Mouse (Mus musculus) midbrain, postnatal 0 days (tissue): ENCODE results near the gene Ercc1. TPM values are rescaled to one million over a fixed set of nuclear protein-coding genes. Genes with fewer than 3 reads are reported as not detected.

Experiments used
- ATAC-seq: fragments of 200-750 bp; cut with Nextera tagmentation; 2 replicates; pipeline ENCODE4 v1.8.0; 2017; ENCODE audit warnings: moderate number of reproducible peaks, mild to moderate bottlenecking, moderate TSS enrichment, moderate library complexity; ENCODE audit not compliant: low FRiP score
- DNase-seq: peaks from one replicate; pipeline ENCODE4 v3.0.0-alpha.2; 2015; ENCODE audit warnings: low spot score
- H3K27ac ChIP-seq: fragments of 300-500 bp; sonication (generic); 2 replicates; pipeline ENCODE4 v1.5.1; 2014; ENCODE audit warnings: low read depth, mild to moderate bottlenecking, low read length, mixed read lengths
- H3K27me3 ChIP-seq: fragments of 300-500 bp; sonication (generic); 2 replicates; pipeline ENCODE4 v1.6.1; 2014; ENCODE audit warnings: low read length, control low read depth, mixed read lengths; ENCODE audit not compliant: insufficient read depth
- H3K36me3 ChIP-seq: fragments of 300-500 bp; sonication (generic); 2 replicates; pipeline ENCODE4 v1.6.1; 2014; ENCODE audit warnings: low read length, control low read depth, mixed read lengths; ENCODE audit not compliant: insufficient read depth
- H3K4me1 ChIP-seq: fragments of 300-500 bp; sonication (generic); 2 replicates; pipeline ENCODE4 v1.6.1; 2014; ENCODE audit warnings: mild to moderate bottlenecking, control low read depth, antibody characterized with exemption, low read length, mixed read lengths; ENCODE audit not compliant: insufficient read depth
- H3K4me2 ChIP-seq: fragments of 300-500 bp; sonication (generic); 2 replicates; pipeline ENCODE4 v1.6.1; 2014; ENCODE audit warnings: low read depth, mild to moderate bottlenecking, low read length, mixed read lengths; ENCODE audit not compliant: poor library complexity, severe bottlenecking
- H3K4me3 ChIP-seq: fragments of 300-500 bp; sonication (generic); 2 replicates; pipeline ENCODE4 v1.5.1; 2014; ENCODE audit warnings: low read depth, mild to moderate bottlenecking, low read length, moderate library complexity
- H3K9ac ChIP-seq: fragments of 300-500 bp; sonication (generic); replicated peaks from 2 replicates; pipeline ENCODE4 v1.6.1; 2014; ENCODE audit warnings: mild to moderate bottlenecking, low read length, moderate library complexity, mixed read lengths; ENCODE audit not compliant: poor library complexity, severe bottlenecking
- H3K9me3 ChIP-seq: fragments of 300-500 bp; sonication (generic); 2 replicates; pipeline ENCODE4 v1.6.1; 2016; ENCODE audit warnings: low read length, control low read depth
- CTCF ChIP-seq: IDR thresholded peaks from 2 replicates; pipeline ENCODE4 v1.5.1; 2016; ENCODE audit warnings: antibody characterized with exemption, mild to moderate bottlenecking
- WGBS: fragments of 180-500 bp; shearing (Covaris S2); extraction: QIAGEN DNeasy Blood & Tissue Kit; methylation state at CpG from one replicate; pipeline ENCODE4 v1.1.7; 2014; 5-methylcytosine and 5-hydroxymethylcytosine counted together
- polyA plus RNA-seq: library from polyadenylated mRNA; unstranded; fragments of >200 nt; fragmentation: Nextera tagmentation; extraction: Ambion mirVana; gene quantifications from 2 replicates; pipeline ENCODE4 v1.2.1, GENCODE M21; 2015
- total RNA-seq: library from RNA; depleted of rRNA; stranded (reverse); fragments of >200 nt; gene quantifications from 2 replicates; pipeline ENCODE4 v1.2.3, GENCODE M21; 2014

The Ercc1 gene
- total and polyA plus RNA-seq, 2 experiments from 2014 or later, result 67.7 to 71.4 TPM

GRCm38 (mm10) chr7:19300501-19301421 is 43.8 kb upstream of the Ercc1 start:
- under 1% methylated on average over 29 of the region's 29 CpGs for WGBS
- peak; percentile 97 for TF ChIP-seq CTCF
- Histone ChIP-seq H3K36me3 (no peaks in the 10 kb centered on the region), H3K27me3 (peaks cover 15% of the 10 kb centered on the region), H3K4me3 (peak overlapping the region; percentile 38), H3K4me2 (peak overlapping the region; percentile 60), H3K27ac (0 out of 2 replicates have a peak overlapping the region, but pooled peaks have one; percentile 12), H3K4me1 (peaks cover 7% of the 10 kb centered on the region; the same call in 1 of the 2 replicates), H3K9ac (peak overlapping the region; percentile 54), H3K9me3 (no peaks in the 10 kb centered on the region)
- peak; percentile 73 for ATAC-seq
- peak; percentile 86 for DNase-seq

- H3K9me3 ChIP-seq, result no peaks in the 10 kb centered on the region
- no peak for TF ChIP-seq CTCF
- H3K4me1 ChIP-seq, result peaks cover 7% of the 10 kb centered on the region; the same call in 1 of the 2 replicates
- peak overlapping the region; percentile 54 for H3K9ac ChIP-seq
- DNase-seq (no peak), ATAC-seq (no peak)
- H3K4me2 ChIP-seq, result peak overlapping the region; percentile 60
- no peaks in the 10 kb centered on the region for H3K36me3 ChIP-seq
- peaks cover 24% of the 10 kb centered on the region for H3K27me3 ChIP-seq
- peak overlapping the region; percentile 38 for H3K4me3 ChIP-seq
- WGBS, result 6% methylated on average over 16 of the region's 16 CpGs
- H3K27ac ChIP-seq, result 0 out of 2 replicates have a peak overlapping the region, but pooled peaks have one; percentile 12
Measured at GRCm38 (mm10) chr7:19301461-19302263, 42.9 kb upstream of the Ercc1 start.

- peak overlapping the region; percentile 54; the same call in 1 of the 2 replicates for H3K9ac ChIP-seq
- WGBS, result 50% methylated on average over 13 of the region's 13 CpGs
- ATAC-seq (no peak), DNase-seq (no peak)
- H3K4me2 ChIP-seq, result peak overlapping the region; percentile 60
- no peak for TF ChIP-seq CTCF
- H3K4me1 ChIP-seq, result peaks cover 7% of the 10 kb centered on the region; the same call in 1 of the 2 replicates
- no peaks in the 10 kb centered on the region for H3K9me3 ChIP-seq
- H3K27ac ChIP-seq, result no peak overlapping the region
- H3K4me3 ChIP-seq, result peak overlapping the region; percentile 38
- no peaks in the 10 kb centered on the region for H3K36me3 ChIP-seq
- peaks cover 29% of the 10 kb centered on the region for H3K27me3 ChIP-seq
Measured at GRCm38 (mm10) chr7:19302264-19303045, 42.1 kb upstream of the Ercc1 start.

GRCm38 (mm10) chr7:19303046-19303305 is 41.6 kb upstream of the Ercc1 start:
- Histone ChIP-seq H3K27me3 (peaks cover 29% of the 10 kb centered on the region), H3K9ac (no peak overlapping the region), H3K4me3 (no peak overlapping the region), H3K36me3 (no peaks in the 10 kb centered on the region), H3K9me3 (no peaks in the 10 kb centered on the region), H3K27ac (no peak overlapping the region), H3K4me1 (peaks cover 7% of the 10 kb centered on the region; the same call in 1 of the 2 replicates), H3K4me2 (no peak overlapping the region)
- ATAC-seq, result no peak
- WGBS, result 75% methylated on average over 12 of the region's 12 CpGs
- TF ChIP-seq CTCF, result no peak
- no peak for DNase-seq

GRCm38 (mm10) chr7:19303770-19304169 is 40.8 kb upstream of the Ercc1 start:
- TF ChIP-seq CTCF, result peak; percentile 75

More at GRCm38 (mm10) chr7:19303770-19304169, 40.8 kb upstream of the Ercc1 start:
- Histone ChIP-seq H3K4me1 (peaks cover 7% of the 10 kb centered on the region; the same call in 1 of the 2 replicates), H3K27me3 (peaks cover 29% of the 10 kb centered on the region), H3K4me2 (peak overlapping the region; percentile 20; the same call in 1 of the 2 replicates), H3K36me3 (no peaks in the 10 kb centered on the region), H3K9me3 (no peaks in the 10 kb centered on the region), H3K27ac (no peak overlapping the region), H3K4me3 (no peak overlapping the region), H3K9ac (no peak overlapping the region)
- ATAC-seq (no peak), DNase-seq (peak; percentile 56)
- under 1% methylated on average over 16 of the region's 16 CpGs for WGBS
